Mouse (Mus musculus) heart, adult 2 months (tissue): Measurements from ENCODE around the gene Lif.

Experiments used
- CTCF ChIP-seq: fragments of 200-600 bp; IDR thresholded peaks from 2 replicates; pipeline ENCODE4 v1.8.1; 2022; ENCODE audit warnings: antibody characterized with exemption, mild to moderate bottlenecking, moderate library complexity
- EP300 ChIP-seq: fragments of 200-500 bp; IDR thresholded peaks from 2 replicates; pipeline ENCODE4 v1.6.1; 2011; ENCODE audit warnings: low read depth, low read length, control low read depth; ENCODE audit not compliant: insufficient read depth
- POLR2A ChIP-seq: fragments of 200-500 bp; IDR thresholded peaks from 2 replicates; pipeline ENCODE4 v1.6.1; 2011; ENCODE audit warnings: mild to moderate bottlenecking, low read depth, low read length, control low read depth; ENCODE audit not compliant: insufficient read depth

DNA sequence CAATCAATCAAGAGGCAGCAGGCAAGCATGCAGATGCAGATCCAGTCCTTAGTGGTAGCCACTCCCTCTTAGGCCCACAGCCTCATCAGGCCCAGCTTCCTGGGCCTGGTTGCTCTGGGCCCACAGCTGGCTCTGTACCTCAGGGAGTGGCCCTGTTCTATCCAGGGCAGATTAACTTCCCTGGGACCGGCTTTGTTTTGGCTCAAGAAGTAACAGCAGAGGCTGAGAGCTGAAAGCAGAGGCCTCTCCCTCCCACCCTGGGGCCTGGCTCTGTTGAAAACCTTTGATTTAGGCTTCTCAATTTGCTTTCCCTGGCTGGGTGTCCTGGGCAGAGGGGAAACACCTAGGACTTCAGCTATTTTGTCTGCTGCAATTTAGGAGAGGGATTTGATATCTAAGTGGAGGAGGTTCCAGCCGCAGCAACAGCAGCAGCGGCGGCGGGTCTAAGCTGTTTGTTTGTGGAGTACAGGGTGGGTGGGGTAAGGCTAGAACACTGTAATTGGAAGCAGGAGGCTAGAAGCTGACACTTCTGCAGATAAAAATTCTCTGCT, 45.1 kb downstream of the Lif start:
- TF ChIP-seq EP300 = no peak
- TF ChIP-seq POLR2A = no peak
- TF ChIP-seq CTCF = no peak
